Mouse (Mus musculus) neural tube, embryonic 15.5 days (tissue): ENCODE results near the gene Olfr65. TPM values are rescaled to one million over a fixed set of nuclear protein-coding genes. Genes with fewer than 3 reads are reported as not detected.
A peak's percentile ranks its signal among the peaks of the same experiment; 100 is the strongest.

ENCODE experiments used
- ATAC-seq: fragments of 200-750 bp; cut with Nextera tagmentation; 2 replicates; pipeline ENCODE4 v1.8.0; 2017; ENCODE audit warnings: mild to moderate bottlenecking, moderate TSS enrichment, moderate library complexity; ENCODE audit not compliant: low FRiP score
- H3K27ac ChIP-seq: fragments of 300-500 bp; sonication (generic); replicated peaks from 2 replicates; pipeline ENCODE4 v1.5.1; 2015; ENCODE audit warnings: mild to moderate bottlenecking, inconsistent platforms
- H3K27me3 ChIP-seq: fragments of 300-500 bp; sonication (generic); replicated peaks from 2 replicates; pipeline ENCODE4 v1.6.1; 2015; ENCODE audit warnings: inconsistent platforms
- H3K36me3 ChIP-seq: fragments of 300-500 bp; sonication (generic); 2 replicates; pipeline ENCODE4 v1.6.1; 2015; ENCODE audit warnings: inconsistent platforms
- H3K4me1 ChIP-seq: fragments of 300-500 bp; sonication (generic); 2 replicates; pipeline ENCODE4 v1.6.1; 2015; ENCODE audit warnings: inconsistent platforms
- H3K4me2 ChIP-seq: fragments of 300-500 bp; sonication (generic); 2 replicates; pipeline ENCODE4 v1.6.1; 2015; ENCODE audit warnings: inconsistent platforms, mild to moderate bottlenecking, moderate library complexity
- H3K4me3 ChIP-seq: fragments of 300-500 bp; sonication (generic); replicated peaks from 2 replicates; pipeline ENCODE4 v1.5.1; 2015; ENCODE audit warnings: mild to moderate bottlenecking, inconsistent platforms
- H3K9ac ChIP-seq: fragments of 300-500 bp; sonication (generic); replicated peaks from 2 replicates; pipeline ENCODE4 v1.6.1; 2015; ENCODE audit warnings: mild to moderate bottlenecking, inconsistent platforms
- H3K9me3 ChIP-seq: fragments of 300-500 bp; sonication (generic); replicated peaks from 2 replicates; pipeline ENCODE4 v1.6.1; 2016; ENCODE audit warnings: inconsistent platforms
- WGBS: fragments of 180-500 bp; shearing (Covaris S2); methylation state at CpG from one replicate; pipeline ENCODE4 v1.1.7; 2015; ENCODE audit warnings: mixed read lengths; 5-methylcytosine and 5-hydroxymethylcytosine counted together
- polyA plus RNA-seq: library from polyadenylated mRNA; unstranded; fragments of >200 nt; fragmentation: Nextera tagmentation; extraction: Ambion mirVana; gene quantifications from 2 replicates; pipeline ENCODE4 v1.2.1, GENCODE M21; 2015

Gene Olfr65
- polyA plus RNA-seq, 1 experiment from 2014 or later = not detected

DNA sequence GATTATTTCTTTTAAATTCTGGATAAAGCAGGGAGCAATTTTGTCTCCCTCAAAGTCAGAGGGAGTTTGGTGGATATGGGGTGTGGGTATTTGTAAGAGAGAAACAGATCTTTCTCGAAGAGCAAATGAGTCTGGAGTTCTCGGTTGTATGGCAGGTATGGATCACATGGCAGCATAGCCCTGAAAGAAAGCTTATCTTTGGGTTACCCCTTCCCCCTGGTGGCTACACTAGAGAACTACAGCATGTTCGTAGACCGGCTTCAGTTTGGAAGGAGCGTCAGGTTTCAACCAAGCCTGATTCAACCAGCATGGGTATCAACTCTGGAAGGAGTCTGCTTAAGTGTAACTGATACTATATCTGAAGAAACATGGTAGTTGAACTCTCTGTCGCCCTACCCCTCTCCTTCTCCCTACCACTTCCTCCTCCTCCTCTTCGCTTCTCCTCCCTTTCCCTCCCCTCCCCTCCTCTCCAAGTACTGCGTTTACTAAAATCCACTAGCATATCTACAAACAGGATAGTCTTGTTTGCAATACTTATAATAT, 9.8 kb downstream of the Olfr65 start:
- no peak overlapping the region for H3K9ac ChIP-seq
- WGBS = 47% methylated on average over 8 of the region's 8 CpGs
- H3K27ac ChIP-seq = no peak overlapping the region
- H3K9me3 ChIP-seq = no peaks in the 10 kb centered on the region
- no peak for ATAC-seq
- H3K4me2 ChIP-seq = no peak overlapping the region
- H3K4me3 ChIP-seq = no peak overlapping the region
- H3K27me3 ChIP-seq = no peaks in the 10 kb centered on the region
- H3K4me1 ChIP-seq = no peaks in the 10 kb centered on the region
- H3K36me3 ChIP-seq = no peaks in the 10 kb centered on the region

DNA sequence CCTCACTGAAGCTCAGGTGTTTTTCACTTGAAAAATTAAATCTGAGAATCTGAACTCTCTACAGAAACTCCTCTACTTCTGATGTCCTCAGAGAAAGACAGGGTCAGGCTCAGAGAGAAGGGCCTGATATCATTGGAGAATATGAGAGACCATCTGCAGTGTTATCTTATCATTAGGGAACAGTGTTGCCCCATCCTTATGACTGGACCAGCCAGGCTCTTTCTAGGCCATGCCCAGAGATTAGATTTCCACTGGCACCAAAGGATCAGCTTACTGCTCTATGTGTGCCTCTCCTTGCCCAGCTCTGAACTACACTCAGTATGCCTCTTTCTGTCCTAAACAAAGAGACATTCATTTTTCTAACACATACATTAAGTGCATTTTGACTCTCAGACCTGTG, 12.1 kb downstream of the Olfr65 start:
- Histone ChIP-seq H3K36me3 (no peaks in the 10 kb centered on the region), H3K27ac (no peak overlapping the region), H3K4me2 (no peak overlapping the region), H3K27me3 (no peaks in the 10 kb centered on the region), H3K4me3 (no peak overlapping the region), H3K9me3 (no peaks in the 10 kb centered on the region), H3K4me1 (no peaks in the 10 kb centered on the region), H3K9ac (no peak overlapping the region)
- no peak for ATAC-seq

DNA sequence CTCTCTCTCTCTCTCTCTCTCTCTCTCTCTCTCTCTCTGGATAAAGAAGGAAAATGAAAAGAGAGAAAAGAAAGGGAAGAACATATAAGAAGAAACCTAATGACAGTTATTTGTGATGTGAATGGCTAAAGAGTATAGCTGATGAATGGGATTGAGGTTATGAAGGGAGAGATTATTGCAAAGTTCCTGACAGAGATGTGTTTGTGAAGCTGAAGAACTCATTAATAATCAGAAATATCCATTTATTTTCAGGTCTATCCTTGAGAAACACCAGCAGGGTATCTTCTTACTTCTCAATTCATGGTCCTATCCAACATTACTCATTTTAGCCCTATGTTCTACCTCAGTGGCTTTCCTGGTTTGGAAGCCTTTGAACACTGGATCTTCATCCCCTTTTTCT, 25.2 kb downstream of the Olfr65 start, which contains the start of gene Olfr631:
Gene Olfr631 (plus strand): TSS at position 301 of the 400 bp plus-strand sequence.
- Histone ChIP-seq H3K9ac (no peak within 1 kb of the TSS), H3K9me3 (no peaks in the 10 kb centered on the region), H3K27me3 (no peaks in the 10 kb centered on the region), H3K4me3 (no peak within 1 kb of the TSS), H3K36me3 (no peaks in the 10 kb centered on the region), H3K4me2 (no peak within 1 kb of the TSS), H3K27ac (no peak within 1 kb of the TSS), H3K4me1 (no peaks in the 10 kb centered on the region)
- no peak for ATAC-seq

- no peak within 1 kb of the TSS for H3K4me3 ChIP-seq
- H3K4me1 ChIP-seq = no peaks in the 10 kb centered on the region
- H3K4me2 ChIP-seq = no peak within 1 kb of the TSS
- H3K9me3 ChIP-seq = no peaks in the 10 kb centered on the region
- H3K27ac ChIP-seq = no peak within 1 kb of the TSS
- H3K9ac ChIP-seq = no peak within 1 kb of the TSS
- no peak for ATAC-seq
- 86% methylated on average over 2 of the region's 2 CpGs for WGBS
- H3K27me3 ChIP-seq = no peaks in the 10 kb centered on the region
- no peaks in the 10 kb centered on the region for H3K36me3 ChIP-seq
Observed at GRCm38 (mm10) chr7:103934264-103934663, 31.0 kb downstream of the Olfr65 start, which contains the start of gene Olfr632. Olfr632 (plus strand) TSS chr7:103934347.

DNA sequence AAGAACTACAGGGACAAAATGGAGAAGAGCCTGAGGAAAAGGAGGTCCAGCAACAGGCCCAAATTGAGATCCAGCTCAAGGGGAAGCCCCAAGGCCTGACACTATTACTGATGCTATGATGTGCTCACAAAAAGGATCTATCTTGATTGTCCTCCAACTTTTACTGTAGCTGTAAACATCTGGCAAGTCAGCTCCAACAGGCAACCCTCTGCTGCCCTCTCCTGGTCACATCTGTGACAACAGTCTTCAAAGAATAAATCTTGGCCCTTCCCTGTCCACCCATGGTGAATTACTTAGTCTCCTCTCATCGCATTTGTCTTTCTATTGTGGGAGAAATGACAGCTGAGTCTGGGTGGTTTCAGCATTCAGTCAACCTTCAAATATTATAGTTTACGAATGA, 39.4 kb downstream of the Olfr65 start:
- Histone ChIP-seq H3K4me3 (no peak overlapping the region), H3K36me3 (no peaks in the 10 kb centered on the region), H3K9ac (no peak overlapping the region), H3K9me3 (no peaks in the 10 kb centered on the region), H3K27me3 (no peaks in the 10 kb centered on the region), H3K4me1 (no peaks in the 10 kb centered on the region), H3K27ac (no peak overlapping the region), H3K4me2 (no peak overlapping the region)
- peak; percentile 11; the same call in 1 of the 2 replicates for ATAC-seq
- WGBS = 34% methylated on average over 2 of the region's 2 CpGs

- Histone ChIP-seq H3K9ac (no peak within 1 kb of the TSS), H3K4me2 (no peak within 1 kb of the TSS), H3K4me1 (no peaks in the 10 kb centered on the region), H3K36me3 (no peaks in the 10 kb centered on the region), H3K9me3 (no peaks in the 10 kb centered on the region), H3K4me3 (no peak within 1 kb of the TSS), H3K27me3 (no peaks in the 10 kb centered on the region), H3K27ac (no peak within 1 kb of the TSS)
- ATAC-seq = no peak
Observed at GRCm38 (mm10) chr7:103944137-103944536, 40.9 kb downstream of the Olfr65 start, which contains the start of gene Olfr633. Olfr633 (plus strand) TSS chr7:103944437.

Other genes with a start within 250 kb of the Olfr65 start
- gene Olfr623, start 239.8 kb upstream of the Olfr65 start, polyA plus RNA-seq = not detected in 2 replicates
- 0.03 TPM in 1 of 2 replicates, not detected in the other for gene Olfr624, start 232.3 kb upstream of the Olfr65 start, polyA plus RNA-seq
- not detected in 2 replicates for gene Olfr625-ps1, start 220.8 kb upstream of the Olfr65 start, polyA plus RNA-seq
- not detected in 2 replicates for gene Olfr243, start 188.8 kb upstream of the Olfr65 start, polyA plus RNA-seq
- gene Olfr628, start 173.1 kb upstream of the Olfr65 start, polyA plus RNA-seq = not detected in 2 replicates
- not detected in 2 replicates for gene Olfr629, start 158.5 kb upstream of the Olfr65 start, polyA plus RNA-seq
- not detected in 2 replicates for gene Olfr630, start 146.2 kb upstream of the Olfr65 start, polyA plus RNA-seq
- gene Olfr69, start 131.9 kb upstream of the Olfr65 start, polyA plus RNA-seq = not detected in 2 replicates
- not detected in 2 replicates for gene Olfr68, start 123.8 kb upstream of the Olfr65 start, polyA plus RNA-seq
- gene Olfr67, start 111.7 kb upstream of the Olfr65 start, polyA plus RNA-seq = not detected in 2 replicates
- gene Hbb-bt, start 89.5 kb upstream of the Olfr65 start, polyA plus RNA-seq = 1,593 and 1,794 TPM in 2 replicates
- 4,647 and 5,279 TPM in 2 replicates for gene Hbb-bs, start 75.4 kb upstream of the Olfr65 start, polyA plus RNA-seq
- not detected in 2 replicates for gene Hbb-bh2, start 63.0 kb upstream of the Olfr65 start, polyA plus RNA-seq
- gene Hbb-bh1, start 60.3 kb upstream of the Olfr65 start, polyA plus RNA-seq = 1.5 and 2.4 TPM in 2 replicates
- gene Hbb-y, start 50.3 kb upstream of the Olfr65 start, polyA plus RNA-seq = 141 and 250 TPM in 2 replicates
- gene Olfr66, start 17.2 kb upstream of the Olfr65 start, polyA plus RNA-seq = not detected in 2 replicates
- not detected in 2 replicates for gene Olfr64, start 9.0 kb upstream of the Olfr65 start, polyA plus RNA-seq
- gene Olfr631, start 25.3 kb downstream of the Olfr65 start, polyA plus RNA-seq = not detected in 2 replicates
- gene Olfr632, start 30.9 kb downstream of the Olfr65 start, polyA plus RNA-seq = not detected in 2 replicates
- gene Olfr633, start 41.0 kb downstream of the Olfr65 start, polyA plus RNA-seq = not detected in 2 replicates
- gene Olfr635, start 67.7 kb downstream of the Olfr65 start, polyA plus RNA-seq = 0.03 TPM in 1 of 2 replicates, not detected in the other
- gene Olfr638, start 95.3 kb downstream of the Olfr65 start, polyA plus RNA-seq = not detected in 2 replicates
- 0.03 TPM in 1 of 2 replicates, not detected in the other for gene Olfr639, start 113.8 kb downstream of the Olfr65 start, polyA plus RNA-seq
- gene Olfr640, start 122.1 kb downstream of the Olfr65 start, polyA plus RNA-seq = not detected in 2 replicates
- gene Olfr641, start 132.0 kb downstream of the Olfr65 start, polyA plus RNA-seq = not detected in 2 replicates
- gene Olfr642, start 149.2 kb downstream of the Olfr65 start, polyA plus RNA-seq = not detected in 2 replicates
- not detected in 2 replicates for gene 4930516K23Rik, start 158.0 kb downstream of the Olfr65 start, polyA plus RNA-seq
- not detected in 2 replicates for gene Olfr644, start 168.4 kb downstream of the Olfr65 start, polyA plus RNA-seq
- gene Olfr645, start 182.0 kb downstream of the Olfr65 start, polyA plus RNA-seq = not detected in 2 replicates
- not detected in 2 replicates for gene Olfr646, start 201.4 kb downstream of the Olfr65 start, polyA plus RNA-seq
- gene Ubqln5, start 226.3 kb downstream of the Olfr65 start, polyA plus RNA-seq = not detected in 2 replicates
- not detected in 2 replicates for gene Olfr643, start 233.9 kb downstream of the Olfr65 start, polyA plus RNA-seq
- gene Ubqln3, start 239.8 kb downstream of the Olfr65 start, polyA plus RNA-seq = not detected in 2 replicates
- not detected in 2 replicates for gene Ubqlnl, start 247.1 kb downstream of the Olfr65 start, polyA plus RNA-seq